Mouse (Mus musculus) heart, adult 2 months (tissue): ENCODE results near the gene Cd3d. TPM values are rescaled to one million over a fixed set of nuclear protein-coding genes. Genes with fewer than 3 reads are reported as not detected.
A peak's percentile ranks its signal among the peaks of the same experiment; 100 is the strongest.
"Not testable (repeated sequence)": the region's sequence is repeated elsewhere in the genome, so short reads cannot be mapped to it uniquely, and the experiment has no call there.

Source experiments
- DNase-seq, 2 experiments: peaks; one replicate each; pipeline ENCODE4 v3.0.0; 2021
- H3K27ac ChIP-seq: fragments of 200-600 bp; 2 replicates; pipeline ENCODE4 v1.8.1; 2022
- H3K27me3 ChIP-seq: fragments of 200-500 bp; 2 replicates; pipeline ENCODE4 v1.6.1; 2012; ENCODE audit warnings: mild to moderate bottlenecking, low read length, inconsistent platforms, mixed read lengths; ENCODE audit not compliant: control insufficient read depth, insufficient read depth
- H3K36me3 ChIP-seq: fragments of 200-500 bp; 2 replicates; pipeline ENCODE4 v1.6.1; 2012; ENCODE audit warnings: low read length, inconsistent platforms; ENCODE audit not compliant: control insufficient read depth, insufficient read depth
- H3K4me1 ChIP-seq: fragments of 200-500 bp; 2 replicates; pipeline ENCODE4 v1.6.1; 2011; ENCODE audit warnings: low read length; ENCODE audit not compliant: control insufficient read depth, insufficient read depth
- H3K4me3 ChIP-seq: fragments of 200-600 bp; 2 replicates; pipeline ENCODE4 v1.8.1; 2022
- H3K79me2 ChIP-seq: fragments of 200-500 bp; replicated peaks from 2 replicates; pipeline ENCODE4 v1.6.1; 2012; ENCODE audit warnings: mild to moderate bottlenecking, inconsistent platforms, low read length, moderate library complexity, mixed read lengths; ENCODE audit not compliant: control insufficient read depth, insufficient read depth
- H3K9ac ChIP-seq: fragments of 200-500 bp; 2 replicates; pipeline ENCODE4 v1.6.1; 2012; ENCODE audit warnings: low read depth, mild to moderate bottlenecking, control low read depth, inconsistent platforms, low read length, mixed read lengths
- CTCF ChIP-seq: fragments of 200-600 bp; IDR thresholded peaks from 2 replicates; pipeline ENCODE4 v1.8.1; 2022; ENCODE audit warnings: antibody characterized with exemption, mild to moderate bottlenecking, moderate library complexity
- EP300 ChIP-seq: fragments of 200-500 bp; IDR thresholded peaks from 2 replicates; pipeline ENCODE4 v1.6.1; 2011; ENCODE audit warnings: low read depth, low read length, control low read depth; ENCODE audit not compliant: insufficient read depth
- POLR2A ChIP-seq: fragments of 200-500 bp; IDR thresholded peaks from 2 replicates; pipeline ENCODE4 v1.6.1; 2011; ENCODE audit warnings: mild to moderate bottlenecking, low read depth, low read length, control low read depth; ENCODE audit not compliant: insufficient read depth
- WGBS: fragments of 180-500 bp; shearing (Covaris S2); methylation state at CpG from one replicate; pipeline ENCODE4 v1.1.7; 2018; 5-methylcytosine and 5-hydroxymethylcytosine counted together
- intact Hi-C: fragments of 180-260 bp; cut with DNase I; formaldehyde crosslinking; loops from one replicate; pipeline ENCODE4 v1.15.1; 2025
- polyA plus RNA-seq: library from polyadenylated mRNA; depleted of rRNA; stranded (reverse); fragments of >200 nt; gene quantifications from 2 replicates; pipeline ENCODE4 v1.2.3, GENCODE M21; 2012
- total RNA-seq, 2 experiments: library from RNA; stranded (reverse); gene quantifications; 2 replicates each; pipeline ENCODE4 v1.2.3; 2021

Cd3d gene
- total and polyA plus RNA-seq, 3 experiments, result 0.66 to 0.92 TPM; not detected in 1

- Histone ChIP-seq H3K4me3 (peak within 1 kb of the TSS; percentile 92), H3K9ac (peak within 1 kb of the TSS; percentile 76), H3K36me3 (peaks cover 11% of the 10 kb centered on the region), H3K27me3 (no peaks in the 10 kb centered on the region), H3K27ac (peak within 1 kb of the TSS; percentile 93), H3K4me1 (peaks cover 2% of the 10 kb centered on the region), H3K79me2 (peaks cover 4% of the 10 kb centered on the region; the same call in 1 of the 2 replicates)
- intact Hi-C loops, result loop anchor here (2.0 to 5.0 kb wide), 2 partner anchors 44 to 83 kb away; partner anchors contain the start of genes Atp5l and Kmt2a
- peak; percentile 98 to 100 for DNase-seq
- TF ChIP-seq EP300 (peak; percentile 90), CTCF (no peak), POLR2A (peak; percentile 93)
- WGBS, result 1% methylated on average over 39 of the region's 39 CpGs
These were observed 16.3 kb upstream of the Cd3d start, which contains the start of gene Ube4a for GRCm38 (mm10) chr9:44965126-44965832. Ube4a (minus strand) TSS chr9:44965600.

GRCm38 (mm10) chr9:44965833-44966466 is 15.6 kb upstream of the Cd3d start:
- Histone ChIP-seq H3K27me3 (no peaks in the 10 kb centered on the region), H3K4me3 (peak overlapping the region; percentile 92), H3K27ac (peak overlapping the region; percentile 93), H3K79me2 (peaks cover 4% of the 10 kb centered on the region; the same call in 1 of the 2 replicates), H3K36me3 (peaks cover 11% of the 10 kb centered on the region), H3K9ac (peak overlapping the region; percentile 63), H3K4me1 (peaks cover 2% of the 10 kb centered on the region)
- no peak for DNase-seq
- intact Hi-C loops, result loop anchor here (2.0 to 5.0 kb wide), 3 partner anchors 45 to 125 kb away; partner anchors contain the start of genes Atp5l and Kmt2a
- 14% methylated on average over 10 of the region's 10 CpGs for WGBS
- TF ChIP-seq CTCF (no peak), EP300 (no peak), POLR2A (no peak)

- Histone ChIP-seq H3K36me3 (peaks cover 11% of the 10 kb centered on the region), H3K9ac (no peak overlapping the region), H3K4me1 (peaks cover 2% of the 10 kb centered on the region), H3K79me2 (no peaks in the 10 kb centered on the region), H3K27ac (peak overlapping the region; percentile 93), H3K4me3 (no peak overlapping the region), H3K27me3 (no peaks in the 10 kb centered on the region)
- intact Hi-C loops, result loop anchor here (1.0 to 5.0 kb wide), 3 partner anchors 85 to 132 kb away; partner anchors contain the start of gene Kmt2a
- DNase-seq, result peak; percentile 80 to 82
- WGBS, result 20% methylated on average over 3 of the region's 3 CpGs
- peak; percentile 76 for TF ChIP-seq EP300
- TF ChIP-seq CTCF, result peak; percentile 96
- TF ChIP-seq POLR2A, result no peak
These were observed 14.8 kb upstream of the Cd3d start for GRCm38 (mm10) chr9:44966815-44967242.

- not testable (repeated sequence) for H3K4me3 ChIP-seq, DNase-seq, H3K27me3 ChIP-seq, H3K27ac ChIP-seq, H3K79me2 ChIP-seq, H3K9ac ChIP-seq, H3K4me1 ChIP-seq
- H3K36me3 ChIP-seq, result peaks cover 11% of the 10 kb centered on the region
- WGBS, result 83% methylated on average over 5 of the region's 5 CpGs
- intact Hi-C loops, result loop anchor here (1.0 to 5.0 kb wide), 3 partner anchors 85 to 132 kb away; partner anchors contain the start of gene Kmt2a
These were observed 13.8 kb upstream of the Cd3d start for GRCm38 (mm10) chr9:44967763-44968162.

- 50% methylated on average over 1 of the region's 1 CpGs for WGBS
- H3K79me2 ChIP-seq, result no peaks in the 10 kb centered on the region
- no peak for TF ChIP-seq EP300
- peak; percentile 51 for TF ChIP-seq CTCF
- peaks cover 6% of the 10 kb centered on the region for H3K36me3 ChIP-seq
- no peaks in the 10 kb centered on the region for H3K27me3 ChIP-seq
- peaks cover 2% of the 10 kb centered on the region for H3K4me1 ChIP-seq
- no peak for DNase-seq
- no peak overlapping the region for H3K27ac ChIP-seq
- H3K4me3 ChIP-seq, result no peak overlapping the region
- intact Hi-C loops, result loop anchor here (5.0 kb wide), 1 partner anchor 87 kb away; the partner anchor contains the start of gene Kmt2a
- H3K9ac ChIP-seq, result no peak overlapping the region
These were observed 12.1 kb upstream of the Cd3d start for GRCm38 (mm10) chr9:44969450-44969849.

- no peaks in the 10 kb centered on the region for H3K79me2 ChIP-seq
- no peaks in the 10 kb centered on the region for H3K4me1 ChIP-seq
- no peak overlapping the region for H3K9ac ChIP-seq
- H3K4me3 ChIP-seq, result no peak overlapping the region
- intact Hi-C loops, result no loop called here
- H3K27ac ChIP-seq, result no peak overlapping the region
- H3K36me3 ChIP-seq, result no peaks in the 10 kb centered on the region
- H3K27me3 ChIP-seq, result peaks cover 1% of the 10 kb centered on the region; the same call in 1 of the 2 replicates
- 52% methylated on average over 6 of the region's 6 CpGs for WGBS
- TF ChIP-seq CTCF (no peak), EP300 (no peak), POLR2A (no peak)
- no peak for DNase-seq
These were observed 3.8 kb upstream of the Cd3d start for GRCm38 (mm10) chr9:44977813-44978212.
